Comparison of ENCODE assay signal across 8 mouse cellular contexts in genomic region chr9:21152715-21153114, GRCm38 (mm10). TPM values are rescaled to one million over a fixed set of nuclear protein-coding genes. Genes with fewer than 3 reads are reported as not detected.
A peak's percentile ranks its signal among the peaks of the same experiment; 100 is the strongest.
DNase-seq lines count a peak whose midpoint lies in the region; ATAC-seq and TF ChIP-seq lines count a peak whose summit lies in the region.

No protein-coding gene starts in this region.

- H3K79me2 ChIP-seq in C2C12 (ENCODE audit: control insufficient read depth, insufficient read depth): peaks cover 20% of the 10 kb centered on the region

- H3K4me1 ChIP-seq in forebrain, postnatal 0 days (ENCODE audit: insufficient read depth): peaks cover 10% of the 10 kb centered on the region
- H3K4me1 ChIP-seq in limb, embryonic 13.5 days: peaks cover 41% of the 10 kb centered on the region
- H3K4me1 ChIP-seq in midbrain, embryonic 12.5 days: peaks cover 24% of the 10 kb centered on the region
- H3K4me1 ChIP-seq in stomach, embryonic 16.5 days (ENCODE audit: control insufficient read depth, insufficient read depth, low read length): peaks cover 29% of the 10 kb centered on the region

- no peaks in the 10 kb centered on the region for H3K27me3 ChIP-seq in C2C12 (ENCODE audit: control insufficient read depth, insufficient read depth, insufficient read length)
- H3K27me3 ChIP-seq in forebrain, postnatal 0 days (ENCODE audit: insufficient read depth, low read length): no peaks in the 10 kb centered on the region
- H3K27me3 ChIP-seq in limb, embryonic 13.5 days: no peaks in the 10 kb centered on the region
- peaks cover 9% of the 10 kb centered on the region for H3K27me3 ChIP-seq in midbrain, embryonic 12.5 days
- H3K27me3 ChIP-seq in stomach, embryonic 16.5 days (ENCODE audit: control insufficient read depth, insufficient read depth, low read length): no peaks in the 10 kb centered on the region

- peak; percentile 74 for DNase-seq in Muller cell, postnatal 12 days (ENCODE audit: inconsistent ontology term)
- peak; percentile 43 for DNase-seq in forebrain, postnatal 0 days
- peak; percentile 33 for DNase-seq in kidney, adult 11 months
- DNase-seq in gastrocnemius, postnatal 36 days: no peak

- ATAC-seq in forebrain, postnatal 0 days: peak; percentile 14; the same call in 1 of the 2 replicates
- ATAC-seq in limb, embryonic 13.5 days (ENCODE audit: low FRiP score, low read depth): no peak
- no peak for ATAC-seq in midbrain, embryonic 12.5 days (ENCODE audit: low FRiP score, low read depth)
- peak; percentile 27; the same call in 1 of the 2 replicates for ATAC-seq in stomach, embryonic 16.5 days (ENCODE audit: insufficient read depth, low FRiP score)

- no peak overlapping the region for H3K9ac ChIP-seq in forebrain, postnatal 0 days
- peak overlapping the region; percentile 59 for H3K9ac ChIP-seq in limb, embryonic 13.5 days
- H3K9ac ChIP-seq in midbrain, embryonic 12.5 days (replicated peaks): no peak overlapping the region
- H3K9ac ChIP-seq in stomach, embryonic 16.5 days (ENCODE audit: low read length): peak overlapping the region; percentile 62

- peak overlapping the region; percentile 40 for H3K4me2 ChIP-seq in forebrain, postnatal 0 days (ENCODE audit: low read depth)
- peak overlapping the region; percentile 81 for H3K4me2 ChIP-seq in limb, embryonic 13.5 days (replicated peaks)
- H3K4me2 ChIP-seq in midbrain, embryonic 12.5 days (replicated peaks): peak overlapping the region; percentile 44; the same call in 1 of the 2 replicates
- peak overlapping the region; percentile 86 for H3K4me2 ChIP-seq in stomach, embryonic 16.5 days (ENCODE audit: low read depth, low read length)

- H3ac ChIP-seq in C2C12 (ENCODE audit: control insufficient read depth, insufficient read length, low read depth): no peak overlapping the region

- H3K36me3 ChIP-seq in C2C12 (ENCODE audit: control insufficient read depth, insufficient read depth): no peaks in the 10 kb centered on the region
- H3K36me3 ChIP-seq in forebrain, postnatal 0 days (ENCODE audit: insufficient read depth): no peaks in the 10 kb centered on the region
- no peaks in the 10 kb centered on the region for H3K36me3 ChIP-seq in limb, embryonic 13.5 days
- no peaks in the 10 kb centered on the region for H3K36me3 ChIP-seq in midbrain, embryonic 12.5 days
- no peaks in the 10 kb centered on the region for H3K36me3 ChIP-seq in stomach, embryonic 16.5 days (ENCODE audit: control insufficient read depth, insufficient read depth, low read length)

- H3K9me3 ChIP-seq in forebrain, postnatal 0 days (ENCODE audit: low read length): no peaks in the 10 kb centered on the region
- no peaks in the 10 kb centered on the region; the same call in 1 of the 2 replicates for H3K9me3 ChIP-seq in limb, embryonic 13.5 days
- no peaks in the 10 kb centered on the region for H3K9me3 ChIP-seq in midbrain, embryonic 12.5 days
- no peaks in the 10 kb centered on the region for H3K9me3 ChIP-seq in stomach, embryonic 16.5 days (replicated peaks; ENCODE audit: control insufficient read depth, low read length)

- no peak overlapping the region for H3K4me3 ChIP-seq in C2C12 (ENCODE audit: insufficient read depth, poor library complexity, severe bottlenecking)
- H3K4me3 ChIP-seq in forebrain, postnatal 0 days (ENCODE audit: low read depth, low read length): no peak overlapping the region
- peak overlapping the region; percentile 44 for H3K4me3 ChIP-seq in limb, embryonic 13.5 days
- H3K4me3 ChIP-seq in midbrain, embryonic 12.5 days: no peak overlapping the region
- peak overlapping the region; percentile 41 for H3K4me3 ChIP-seq in stomach, embryonic 16.5 days (replicated peaks; ENCODE audit: low read length)

- no peak overlapping the region for H3K27ac ChIP-seq in forebrain, postnatal 0 days (ENCODE audit: low read depth, low read length)
- H3K27ac ChIP-seq in limb, embryonic 13.5 days: peak overlapping the region; percentile 48; the same call in 1 of the 2 replicates
- H3K27ac ChIP-seq in midbrain, embryonic 12.5 days (replicated peaks): no peak overlapping the region
- no peak overlapping the region for H3K27ac ChIP-seq in stomach, embryonic 16.5 days (ENCODE audit: low read length)

- WGBS in forebrain, postnatal 0 days: 6% methylated on average over 11 of the region's 11 CpGs
- WGBS in limb, embryonic 13.5 days: 4% methylated on average over 11 of the region's 11 CpGs
- WGBS in midbrain, embryonic 12.5 days: 5% methylated on average over 11 of the region's 11 CpGs
- 1% methylated on average over 11 of the region's 11 CpGs for WGBS in stomach, embryonic 16.5 days

- peak; percentile 81 for TF ChIP-seq CTCF in C2C12 (IDR thresholded peaks at IDR 0.05; ENCODE audit: control insufficient read depth, insufficient read depth, insufficient read length)
- TF ChIP-seq CTCF in forebrain, postnatal 0 days (IDR thresholded peaks at IDR 0.05; ENCODE audit: low read depth): peak; percentile 85

- intact Hi-C loops in gastrocnemius, postnatal 36 days (cut with DNase I): loop anchor here (2.0 kb wide), 1 partner anchor 70 kb away; no protein-coding TSS in a partner anchor

- peaks cover 18% of the 10 kb centered on the region for H3K79me3 ChIP-seq in C2C12 (ENCODE audit: low read depth)

TF ChIP-seq in C2C12, 6 proteins besides CTCF, POLR2A, EP300 and RAD21:
- TF ChIP-seq CEBPB (IDR thresholded peaks at IDR 0.05; ENCODE audit: low read depth) (no peak), USF1 (IDR thresholded peaks at IDR 0.05; ENCODE audit: low read depth) (no peak), MAX (IDR thresholded peaks at IDR 0.05) (no peak), MYOG (IDR thresholded peaks at IDR 0.05; ENCODE audit: control insufficient read depth, extremely low read depth, insufficient read length) (no peak), MYOD1 (IDR thresholded peaks at IDR 0.05; ENCODE audit: control insufficient read depth, insufficient read length, low read depth) (no peak), FOSL1 (IDR thresholded peaks at IDR 0.05; ENCODE audit: insufficient read depth, low read length, poor library complexity, severe bottlenecking) (no peak)

RNA-seq across cellular contexts. Expression of gene Cdc37, which starts 2.9 kb away (rescaled TPM):
- polyA plus RNA-seq in C2C12 (2012; fragmentation: generic; extraction: Trizol): 342 TPM
- total RNA-seq in forebrain, postnatal 0 days (2014; rRNA removed): 39.5 and 42.1 TPM in 2 replicates
- polyA plus RNA-seq in forebrain, postnatal 0 days (2015; fragmentation: Nextera tagmentation; extraction: Ambion mirVana): 186 and 191 TPM in 2 replicates
- polyA plus RNA-seq in limb, embryonic 13.5 days (2015; fragmentation: Nextera tagmentation; extraction: Ambion mirVana): 320 and 346 TPM in 2 replicates
- polyA plus RNA-seq in midbrain, embryonic 12.5 days (2016; fragmentation: Nextera tagmentation; extraction: Ambion mirVana): 278 and 283 TPM in 2 replicates
- polyA plus RNA-seq in stomach, embryonic 16.5 days (2015; fragmentation: Nextera tagmentation; extraction: Ambion mirVana): 250 TPM in 2 replicates
- total RNA-seq in gastrocnemius, postnatal 36 days (2021): 100 to 1,000 TPM; 123 to 126 TPM

RNA-seq across cellular contexts. Expression of gene Pde4a, which starts 12.8 kb away (rescaled TPM):
- 7.4 TPM for polyA plus RNA-seq in C2C12 (2012; fragmentation: generic; extraction: Trizol)
- total RNA-seq in forebrain, postnatal 0 days (2014; rRNA removed): 19.8 and 20.0 TPM in 2 replicates
- 26.2 and 41.6 TPM in 2 replicates for polyA plus RNA-seq in forebrain, postnatal 0 days (2015; fragmentation: Nextera tagmentation; extraction: Ambion mirVana)
- 5.4 and 6.1 TPM in 2 replicates for polyA plus RNA-seq in limb, embryonic 13.5 days (2015; fragmentation: Nextera tagmentation; extraction: Ambion mirVana)
- 11.3 and 11.5 TPM in 2 replicates for polyA plus RNA-seq in midbrain, embryonic 12.5 days (2016; fragmentation: Nextera tagmentation; extraction: Ambion mirVana)
- polyA plus RNA-seq in stomach, embryonic 16.5 days (2015; fragmentation: Nextera tagmentation; extraction: Ambion mirVana): 4.7 TPM in 2 replicates
- 10 to 100 TPM; 42.2 to 53.9 TPM for total RNA-seq in gastrocnemius, postnatal 36 days (2021)

RNA-seq across cellular contexts. Expression of gene Tyk2, which starts 21.7 kb away (rescaled TPM):
- polyA plus RNA-seq in C2C12 (2012; fragmentation: generic; extraction: Trizol): 8.7 TPM
- total RNA-seq in forebrain, postnatal 0 days (2014; rRNA removed): 9.4 and 11.0 TPM in 2 replicates
- polyA plus RNA-seq in forebrain, postnatal 0 days (2015; fragmentation: Nextera tagmentation; extraction: Ambion mirVana): 3.8 and 5.0 TPM in 2 replicates
- 13.7 and 16.5 TPM in 2 replicates for polyA plus RNA-seq in limb, embryonic 13.5 days (2015; fragmentation: Nextera tagmentation; extraction: Ambion mirVana)
- 12.8 and 14.1 TPM in 2 replicates for polyA plus RNA-seq in midbrain, embryonic 12.5 days (2016; fragmentation: Nextera tagmentation; extraction: Ambion mirVana)
- polyA plus RNA-seq in stomach, embryonic 16.5 days (2015; fragmentation: Nextera tagmentation; extraction: Ambion mirVana): 16.7 and 18.2 TPM in 2 replicates
- total RNA-seq in gastrocnemius, postnatal 36 days (2021): 1 to 10 TPM; 4.2 to 4.4 TPM

Comparison
In these comparisons a context has a peak if more than half of its experiments do, and no peak if none do; other contexts are left out.
1. H3K4me3 ChIP-seq: peak in limb, embryonic 13.5 days (single experiment) and stomach, embryonic 16.5 days (single experiment); none in C2C12 (single experiment), forebrain, postnatal 0 days (single experiment) and midbrain, embryonic 12.5 days (single experiment).
2. DNase-seq: peak in Muller cell, postnatal 12 days (single experiment), forebrain, postnatal 0 days (single experiment) and kidney, adult 11 months (single experiment); none in gastrocnemius, postnatal 36 days (0 of 2).
3. ATAC-seq: peak in forebrain, postnatal 0 days (single experiment) and stomach, embryonic 16.5 days (single experiment); none in limb, embryonic 13.5 days (single experiment) and midbrain, embryonic 12.5 days (single experiment).
4. H3K9ac ChIP-seq: peak in limb, embryonic 13.5 days (single experiment) and stomach, embryonic 16.5 days (single experiment); none in forebrain, postnatal 0 days (single experiment) and midbrain, embryonic 12.5 days (single experiment).
5. Peak in every context shown above with its lines, with median percentiles within 50 percentile points of each other: H3K4me2 ChIP-seq.